Mouse (Mus musculus) ES-E14 (cell line): ENCODE results near the gene Barx1. TPM values are rescaled to one million over a fixed set of nuclear protein-coding genes. Genes with fewer than 3 reads are reported as not detected.

Experiments used
- DNase-seq: peaks from one replicate; pipeline ENCODE4 v3.0.0-alpha.2; 2013; ENCODE audit warnings: low read depth, low spot score
- H3K27ac ChIP-seq: 2 replicates; pipeline ENCODE4 v1.5.1; 2012; ENCODE audit warnings: low read depth, mild to moderate bottlenecking, low read length, moderate library complexity, mixed read lengths; ENCODE audit not compliant: poor library complexity, insufficient read depth, severe bottlenecking
- H3K36me3 ChIP-seq: 2 replicates; pipeline ENCODE4 v1.6.1; 2012; ENCODE audit warnings: mild to moderate bottlenecking, low read length, moderate library complexity, mixed read lengths; ENCODE audit not compliant: control insufficient read depth, poor library complexity, insufficient read depth, severe bottlenecking
- H3K4me1 ChIP-seq, 2 experiments: fragments of 150-350 bp in 1 of 2; sonication (generic) in 1 of 2; 2 replicates each; pipeline ENCODE4 v1.6.1; 2012; ENCODE audit warnings: low read length in 2 of 2, mild to moderate bottlenecking in 1 of 2, mixed read lengths in 1 of 2; ENCODE audit not compliant: control insufficient read depth in 2 of 2, insufficient read depth in 2 of 2, poor library complexity in 1 of 2
- H3K4me3 ChIP-seq, 2 experiments: fragments of 150-350 bp in 1 of 2; sonication (generic) in 1 of 2; 2 replicates each; pipeline ENCODE4 v1.5.1; 2012; ENCODE audit warnings: low read length in 2 of 2, low read depth in 1 of 2, mild to moderate bottlenecking in 1 of 2, mixed read lengths in 1 of 2; ENCODE audit not compliant: insufficient read depth in 1 of 2, poor library complexity in 1 of 2, severe bottlenecking in 1 of 2
- H3K9ac ChIP-seq: 2 replicates; pipeline ENCODE4 v1.6.1; 2012; ENCODE audit warnings: low read depth, mild to moderate bottlenecking, low read length, mixed read lengths; ENCODE audit not compliant: poor library complexity, insufficient read depth, severe bottlenecking
- H3K9me3 ChIP-seq: fragments of 150-350 bp; sonication (generic); 2 replicates; pipeline ENCODE4 v1.6.1; 2012; ENCODE audit warnings: low read depth, mild to moderate bottlenecking, low read length; ENCODE audit not compliant: control insufficient read depth, insufficient read depth
- CHD2 ChIP-seq: IDR thresholded peaks from 2 replicates; pipeline ENCODE4 v1.6.1; 2014; ENCODE audit warnings: mild to moderate bottlenecking, low read depth, low read length, inconsistent platforms
- HCFC1 ChIP-seq: IDR thresholded peaks from 2 replicates; pipeline ENCODE4 v1.6.1; 2012; ENCODE audit warnings: low read length, inconsistent platforms, borderline replicate concordance; ENCODE audit not compliant: insufficient read depth
- MAFK ChIP-seq: IDR thresholded peaks from 2 replicates; pipeline ENCODE4 v1.6.1; 2014; ENCODE audit warnings: mild to moderate bottlenecking, low read depth, low read length, inconsistent platforms; ENCODE audit not compliant: insufficient read depth
- ZC3H11A ChIP-seq: IDR thresholded peaks from 2 replicates; pipeline ENCODE4 v1.6.1; 2012; ENCODE audit warnings: low read depth, mild to moderate bottlenecking, inconsistent platforms, low read length, borderline replicate concordance
- ZNF384 ChIP-seq: IDR thresholded peaks from 2 replicates; pipeline ENCODE4 v1.6.1; 2012; ENCODE audit warnings: low read depth, low read length, inconsistent platforms
- in situ Hi-C, 2 experiments: fragments of 600-800 bp; cut with MboI; formaldehyde crosslinking; loops; one replicate each; pipeline ENCODE4 v1.15.1; 2025; ENCODE audit warnings: low sequenced_read_pairs in 2 of 2, inconsistent platforms in 1 of 2; ENCODE audit not compliant: unreplicated experiment in 2 of 2
- total RNA-seq: library from RNA; depleted of rRNA; stranded (reverse); fragments of 300-350 nt; gene quantifications from 2 replicates; pipeline ENCODE4 v1.2.3, GENCODE M21; 2012; rRNA removed

Barx1 gene
- total RNA-seq, 1 experiment: 2.4 TPM

GRCm38 (mm10) chr13:48694090-48695064 is 31.6 kb downstream of the Barx1 start:
- in situ Hi-C loops: no loop called here
- no peak for TF ChIP-seq CHD2
- TF ChIP-seq ZNF384: no peak
- TF ChIP-seq ZC3H11A: no peak
- TF ChIP-seq HCFC1: no peak
- TF ChIP-seq MAFK: no peak
- Histone ChIP-seq H3K4me1 (no peaks in the 10 kb centered on the region; a peak in 1 of 4 replicates), H3K27ac (no peak overlapping the region), H3K9me3 (no peaks in the 10 kb centered on the region), H3K4me3 (no peak overlapping the region), H3K9ac (no peak overlapping the region), H3K36me3 (no peaks in the 10 kb centered on the region)
- no peak for DNase-seq

- Histone ChIP-seq H3K4me1 (no peaks in the 10 kb centered on the region; a peak in 1 of 4 replicates), H3K9ac (no peak overlapping the region), H3K27ac (no peak overlapping the region), H3K36me3 (no peaks in the 10 kb centered on the region), H3K9me3 (no peaks in the 10 kb centered on the region), H3K4me3 (peak overlapping the region; percentile 52 to 60)
- TF ChIP-seq ZC3H11A (no peak), ZNF384 (no peak), CHD2 (no peak), MAFK (no peak), HCFC1 (no peak)
- DNase-seq: no peak
- in situ Hi-C loops: no loop called here
Observed at GRCm38 (mm10) chr13:48706385-48706951, 43.7 kb downstream of the Barx1 start.

GRCm38 (mm10) chr13:48712675-48713074 is 49.9 kb downstream of the Barx1 start:
- Histone ChIP-seq H3K4me3 (no peak overlapping the region), H3K27ac (no peak overlapping the region), H3K4me1 (peaks cover 0 to 5% of the 10 kb centered on the region in 2 experiments; a peak in 1 of 4 replicates), H3K9ac (no peak overlapping the region), H3K36me3 (no peaks in the 10 kb centered on the region), H3K9me3 (no peaks in the 10 kb centered on the region)
- no peak for TF ChIP-seq HCFC1
- TF ChIP-seq MAFK: no peak
- TF ChIP-seq ZC3H11A: no peak
- TF ChIP-seq ZNF384: no peak
- TF ChIP-seq CHD2: no peak
- DNase-seq: no peak
- in situ Hi-C loops: no loop called here

- in situ Hi-C loops: no loop called here
- Histone ChIP-seq H3K4me3 (no peak overlapping the region), H3K9ac (no peak overlapping the region), H3K36me3 (no peaks in the 10 kb centered on the region), H3K9me3 (no peaks in the 10 kb centered on the region), H3K4me1 (peaks cover 0 to 5% of the 10 kb centered on the region in 2 experiments; a peak in 1 of 4 replicates), H3K27ac (no peak overlapping the region)
- DNase-seq: peak; percentile 46
- TF ChIP-seq HCFC1 (no peak), ZC3H11A (no peak), MAFK (no peak), CHD2 (no peak)
Observed at GRCm38 (mm10) chr13:48716075-48716474, 53.3 kb downstream of the Barx1 start.

Other genes starting within 250 kb of the Barx1 start
- 6.6 and 8.1 TPM in 2 replicates for gene Zfp169, start 149.5 kb upstream of the Barx1 start, total RNA-seq
- 0.27 TPM in 1 of 2 replicates, not detected in the other for gene A830005F24Rik, start 149.4 kb upstream of the Barx1 start, total RNA-seq
- 5.2 and 6.4 TPM in 2 replicates for gene Ptpdc1, start 37.3 kb upstream of the Barx1 start, total RNA-seq
- gene Phf2, start 208.1 kb downstream of the Barx1 start, total RNA-seq: 3.6 and 3.8 TPM in 2 replicates